Mouse (Mus musculus): ENCODE results near the gene Cp. TPM values are rescaled to one million over a fixed set of nuclear protein-coding genes. Genes with fewer than 3 reads are reported as not detected.
"Not testable (repeated sequence)": the region's sequence is repeated elsewhere in the genome, so short reads cannot be mapped to it uniquely, and the experiment has no call there.

The Cp gene
- polyA plus RNA-seq, 1 experiment = 9.3 TPM

DNA sequence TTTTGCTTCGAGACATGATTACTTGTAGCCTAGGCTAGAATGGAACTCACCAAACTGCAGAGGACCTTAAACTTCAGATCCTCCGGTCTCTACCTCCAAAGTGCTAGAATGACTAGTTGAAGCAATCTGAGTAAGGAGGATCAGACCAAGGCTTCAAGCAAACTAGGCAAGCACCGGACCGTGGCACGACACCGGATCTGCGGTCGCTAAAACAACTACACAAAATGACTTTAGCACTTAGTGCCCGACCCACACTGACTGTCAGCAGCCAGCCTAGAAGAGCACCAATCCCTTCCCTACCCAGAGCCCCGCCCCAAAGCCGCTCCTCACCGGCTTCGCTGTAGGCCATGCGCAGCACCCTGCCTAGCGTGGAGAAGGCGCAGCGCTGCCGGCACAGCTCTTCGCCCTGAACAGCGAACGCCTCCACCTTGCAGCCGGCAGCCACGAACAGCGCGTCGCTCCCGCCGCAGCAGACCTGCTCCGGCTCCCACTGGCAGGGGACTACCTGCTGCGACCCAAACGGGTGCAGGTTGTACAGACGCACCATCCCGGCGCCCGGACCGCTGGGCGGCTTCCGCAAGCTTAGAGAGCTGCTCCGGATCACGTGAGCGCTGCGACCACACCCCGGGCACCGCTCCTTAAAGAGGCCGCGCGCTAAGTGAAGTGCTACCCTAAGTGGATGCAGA lies 78.0 kb downstream of the Cp start, which contains the start of gene Hps3:
Gene Hps3 (minus strand): TSS at position 597 of the 686 bp plus-strand sequence.
- TF ChIP-seq POLR2A (IDR thresholded peaks at IDR 0.05; ENCODE audit: borderline replicate concordance, extremely low read depth, insufficient read depth, insufficient read length, poor library complexity, severe bottlenecking) (peak; percentile 62; the same call in 1 of the 2 replicates), CTCF (IDR thresholded peaks at IDR 0.05; ENCODE audit: borderline replicate concordance, extremely low read depth, insufficient read depth, insufficient read length) (no peak)
- peak; percentile 96 for DNase-seq (ENCODE audit: low read depth)

GRCm38 (mm10) chr3:20036069-20036468 lies 79.2 kb downstream of the Cp start:
- no peak for DNase-seq (ENCODE audit: low read depth)
- no peak for TF ChIP-seq POLR2A (IDR thresholded peaks at IDR 0.05; ENCODE audit: borderline replicate concordance, extremely low read depth, insufficient read depth, insufficient read length, poor library complexity, severe bottlenecking)
- no peak for TF ChIP-seq CTCF (IDR thresholded peaks at IDR 0.05; ENCODE audit: borderline replicate concordance, extremely low read depth, insufficient read depth, insufficient read length)

GRCm38 (mm10) chr3:20041461-20041860 lies 84.6 kb downstream of the Cp start:
- DNase-seq (ENCODE audit: low read depth) = not testable (repeated sequence)

DNA sequence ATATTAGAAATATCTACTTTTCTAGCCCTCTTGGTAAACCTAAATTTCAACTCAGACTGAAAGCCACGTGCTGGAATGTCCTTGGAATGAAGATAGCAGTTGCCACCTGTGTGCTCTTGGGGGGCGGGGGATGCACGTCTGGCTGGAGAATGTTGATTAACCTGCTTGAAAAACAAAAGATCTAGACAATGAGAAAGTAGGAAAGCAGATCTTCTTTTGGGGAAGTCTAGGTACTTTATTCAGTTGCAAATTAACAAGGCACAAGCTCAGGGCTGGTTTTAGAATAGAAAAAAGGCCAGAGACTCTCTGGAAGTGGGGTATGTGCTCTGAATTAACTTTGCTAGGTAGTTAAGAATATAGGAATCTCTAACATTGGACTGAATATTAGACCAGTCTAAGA lies 87.9 kb downstream of the Cp start:
- not testable (repeated sequence) for DNase-seq (ENCODE audit: low read depth)

GRCm38 (mm10) chr3:20057306-20058196 lies 100.7 kb downstream of the Cp start, which contains the start of gene Hltf:
Hltf (plus strand) TSS chr3:20057811.
- TF ChIP-seq CTCF (IDR thresholded peaks at IDR 0.05; ENCODE audit: borderline replicate concordance, extremely low read depth, insufficient read depth, insufficient read length) (no peak), POLR2A (IDR thresholded peaks at IDR 0.05; ENCODE audit: borderline replicate concordance, extremely low read depth, insufficient read depth, insufficient read length, poor library complexity, severe bottlenecking) (peak; percentile 43; the same call in 1 of the 2 replicates)
- peak; percentile 98 for DNase-seq (ENCODE audit: low read depth)

DNA sequence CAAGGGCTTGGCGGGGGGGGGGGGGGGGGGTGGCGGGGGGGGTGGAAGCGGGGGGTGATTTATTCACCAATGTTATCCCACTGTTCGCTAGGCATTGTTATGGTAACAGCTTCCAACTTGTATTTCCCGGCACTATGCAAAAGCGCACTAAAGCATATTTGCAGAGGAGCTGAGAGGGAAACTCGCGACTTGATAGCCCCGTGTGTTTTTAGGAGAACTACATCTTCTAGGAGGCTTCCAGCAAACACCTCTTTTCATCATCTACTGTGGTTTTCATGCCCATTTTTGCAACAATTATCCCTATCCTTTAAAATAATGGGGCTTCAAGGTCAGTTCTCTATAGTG lies 101.3 kb downstream of the Cp start:
- DNase-seq (ENCODE audit: low read depth) = peak; percentile 64
- no peak for TF ChIP-seq POLR2A (IDR thresholded peaks at IDR 0.05; ENCODE audit: borderline replicate concordance, extremely low read depth, insufficient read depth, insufficient read length, poor library complexity, severe bottlenecking)
- no peak for TF ChIP-seq CTCF (IDR thresholded peaks at IDR 0.05; ENCODE audit: borderline replicate concordance, extremely low read depth, insufficient read depth, insufficient read length)

Other genes starting within 250 kb of the Cp start
- gene Hps3, start 78.3 kb downstream of the Cp start, polyA plus RNA-seq (2012; rRNA removed) = 14.6 and 16.4 TPM in 2 replicates
- 15.6 and 16.6 TPM in 2 replicates for gene Hltf, start 100.8 kb downstream of the Cp start, polyA plus RNA-seq (2012; rRNA removed)
- 20.4 and 28.5 TPM in 2 replicates for gene Gyg, start 198.3 kb downstream of the Cp start, polyA plus RNA-seq (2012; rRNA removed)

All from brain, embryonic 14.5 days (tissue).